Mouse (Mus musculus) effector memory CD4-positive, alpha-beta T cell, adult 7 months (primary cell): ENCODE data around the gene Foxp1. TPM values are rescaled to one million over a fixed set of nuclear protein-coding genes. Genes with fewer than 3 reads are reported as not detected.

Experiments used
- polyA plus RNA-seq: library from polyadenylated mRNA; unstranded; fragments of 100-300 nt; shearing (Covaris generic); gene quantifications from one replicate; pipeline ENCODE4 v1.2.1, GENCODE M21; 2017

Gene Foxp1
- polyA plus RNA-seq, result 256 TPM

DNA sequence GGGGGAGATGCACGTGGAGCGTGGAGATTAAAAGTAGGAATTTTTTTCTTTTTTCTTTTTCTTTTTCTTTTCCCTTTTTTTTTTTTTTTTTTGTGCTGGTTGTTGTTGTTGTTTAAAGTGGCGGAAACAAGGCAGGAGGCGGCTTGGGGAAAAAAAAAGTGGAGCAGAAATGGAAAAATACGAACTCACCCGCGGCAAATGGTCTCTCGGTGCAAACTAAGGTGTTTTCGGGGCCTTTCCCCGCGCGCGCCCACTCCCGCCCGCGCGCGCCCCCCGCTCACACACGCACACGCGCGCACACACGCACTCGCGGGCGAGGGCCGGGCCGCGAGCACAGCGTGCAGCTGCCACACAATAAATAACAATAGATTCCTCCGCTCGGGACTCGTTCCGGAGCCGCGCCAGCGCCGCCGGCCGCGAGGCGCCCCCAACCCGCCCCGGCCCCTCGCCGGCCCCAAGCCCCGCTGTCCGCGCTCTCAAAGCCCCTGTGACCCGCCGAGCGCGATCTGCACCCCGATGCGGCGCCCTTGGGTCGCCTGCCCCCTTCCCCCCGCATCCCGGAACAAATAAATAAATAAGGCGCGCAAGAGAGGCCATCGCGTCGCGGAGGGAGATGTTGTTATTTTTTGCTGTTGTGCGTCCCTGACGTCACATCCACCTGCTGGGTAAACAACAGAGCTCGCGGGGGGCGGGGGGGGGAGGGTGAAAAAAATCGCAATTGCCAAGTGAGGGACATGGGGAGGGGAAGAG lies at the start of gene Foxp1:
Foxp1 (minus strand) TSS at position 363 of the 750 bp plus-strand sequence.

Other genes starting within 250 kb of the Foxp1 start
- 10.3 TPM for gene Eif4e3, start 144.1 kb upstream of the Foxp1 start, polyA plus RNA-seq
- 4.8 TPM for gene Gm20696, start 144.1 kb upstream of the Foxp1 start, polyA plus RNA-seq
- not detected for gene Gpr27, start 170.0 kb upstream of the Foxp1 start, polyA plus RNA-seq
- gene Prok2, start 203.7 kb upstream of the Foxp1 start, polyA plus RNA-seq, result not detected